Mouse (Mus musculus) spleen, adult 2 months (tissue): ENCODE results near the gene Wdr62.
A peak's percentile ranks its signal among the peaks of the same experiment; 100 is the strongest.

Experiments used
- CTCF ChIP-seq: fragments of 200-500 bp; IDR thresholded peaks from 2 replicates; pipeline ENCODE4 v1.5.1; 2011; ENCODE audit warnings: mild to moderate bottlenecking, inconsistent platforms; ENCODE audit not compliant: insufficient read depth, insufficient read length, insufficient replicate concordance; ENCODE audit errors: extremely low read depth
- POLR2A ChIP-seq: fragments of 200-500 bp; IDR thresholded peaks from 2 replicates; pipeline ENCODE4 v1.6.1; 2011; ENCODE audit warnings: low read depth, low read length, inconsistent platforms

DNA sequence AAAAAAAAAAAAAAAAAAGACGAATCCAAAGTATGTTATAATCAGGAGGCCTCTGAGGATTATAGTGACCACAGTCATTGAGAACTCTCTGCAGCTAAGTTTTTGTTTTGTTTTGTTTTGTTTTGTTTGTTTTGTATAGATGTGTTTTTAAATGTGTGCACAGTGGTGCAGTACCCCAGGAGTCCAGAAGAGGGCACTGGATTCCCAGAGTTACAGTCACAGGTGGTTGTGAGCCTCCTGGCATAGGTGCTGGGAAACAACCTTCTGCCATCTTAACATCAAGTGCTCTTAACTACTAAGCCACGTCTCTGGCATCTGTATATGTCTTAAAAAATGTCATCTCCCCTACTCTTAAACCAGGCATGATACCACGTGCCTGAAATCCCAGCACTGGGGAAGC lies 20.7 kb upstream of the Wdr62 start:
- TF ChIP-seq CTCF (peak; percentile 35; the same call in 1 of the 2 replicates), POLR2A (no peak)
